Mouse (Mus musculus) liver, embryonic 14.5 days (tissue): ENCODE results near the gene Ugt1a8. TPM values are rescaled to one million over a fixed set of nuclear protein-coding genes. Genes with fewer than 3 reads are reported as not detected.

ENCODE experiments used
- ATAC-seq: fragments of 200-750 bp; cut with Nextera tagmentation; 2 replicates; pipeline ENCODE4 v1.8.0; 2017; ENCODE audit warnings: moderate number of reproducible peaks, mild to moderate bottlenecking, moderate library complexity; ENCODE audit not compliant: insufficient read depth
- DNase-seq, 3 experiments: peaks; one replicate each; pipeline ENCODE4 v3.0.0-alpha.2; 2012 to 2013; ENCODE audit warnings: low read depth in 3 of 3, low spot score in 3 of 3
- H3K27ac ChIP-seq: fragments of 300-500 bp; sonication (generic); 2 replicates; pipeline ENCODE4 v1.5.1; 2014; ENCODE audit warnings: moderate library complexity, mild to moderate bottlenecking, control low read depth, inconsistent platforms
- H3K27me3 ChIP-seq: fragments of 300-500 bp; sonication (generic); 2 replicates; pipeline ENCODE4 v1.6.1; 2014; ENCODE audit warnings: mild to moderate bottlenecking, low read length, moderate library complexity; ENCODE audit not compliant: control insufficient read depth, insufficient read depth
- H3K36me3 ChIP-seq: fragments of 300-500 bp; sonication (generic); replicated peaks from 2 replicates; pipeline ENCODE4 v1.6.1; 2014; ENCODE audit warnings: low read depth; ENCODE audit not compliant: control insufficient read depth, insufficient read depth
- H3K4me1 ChIP-seq, 2 experiments: fragments of 200-500 bp in 1 of 2; fragments of 300-500 bp in 1 of 2; sonication (generic) in 1 of 2; replicated peaks; 2 replicates each; pipeline ENCODE4 v1.6.1; 2012 to 2014; ENCODE audit warnings: antibody characterized with exemption in 1 of 2, inconsistent platforms in 1 of 2, low read length in 1 of 2; ENCODE audit not compliant: control insufficient read depth in 2 of 2, insufficient read depth in 2 of 2
- H3K4me2 ChIP-seq: fragments of 300-500 bp; sonication (generic); 2 replicates; pipeline ENCODE4 v1.6.1; 2014; ENCODE audit warnings: low read depth, mild to moderate bottlenecking, control low read depth, moderate library complexity
- H3K4me3 ChIP-seq, 2 experiments: fragments of 200-500 bp in 1 of 2; fragments of 300-500 bp in 1 of 2; sonication (generic) in 1 of 2; 2 replicates each; pipeline ENCODE4 v1.5.1; 2012 to 2014; ENCODE audit warnings: low read depth in 2 of 2, low read length in 2 of 2, mild to moderate bottlenecking in 2 of 2, control low read depth in 1 of 2, inconsistent platforms in 1 of 2, moderate library complexity in 1 of 2; ENCODE audit not compliant: insufficient read depth in 1 of 2
- H3K9ac ChIP-seq: fragments of 300-500 bp; sonication (generic); replicated peaks from 2 replicates; pipeline ENCODE4 v1.6.1; 2014; ENCODE audit warnings: mild to moderate bottlenecking, control low read depth, moderate library complexity
- H3K9me3 ChIP-seq: fragments of 300-500 bp; sonication (generic); 2 replicates; pipeline ENCODE4 v1.6.1; 2016; ENCODE audit warnings: low read length, mixed read lengths; ENCODE audit not compliant: control insufficient read depth
- CTCF ChIP-seq: IDR thresholded peaks from 2 replicates; pipeline ENCODE4 v1.5.1; 2016; ENCODE audit warnings: antibody characterized with exemption, low read depth, control low read depth
- EP300 ChIP-seq: IDR thresholded peaks from 2 replicates; pipeline ENCODE4 v1.6.1; 2016; ENCODE audit warnings: antibody characterized with exemption, low read depth
- WGBS: fragments of 180-500 bp; shearing (Covaris S2); extraction: QIAGEN DNeasy Blood & Tissue Kit; methylation state at CpG from one replicate; pipeline ENCODE4 v1.1.7; 2014; ENCODE audit not compliant: insufficient replicate concordance; 5-methylcytosine and 5-hydroxymethylcytosine counted together
- polyA plus RNA-seq, 2 experiments: library from polyadenylated mRNA; depleted of rRNA in 1 of 2; stranded (reverse) in 1 of 2; unstranded in 1 of 2; fragments of >200 nt; fragmentation: Nextera tagmentation in 1 of 2; extraction: Ambion mirVana in 1 of 2; gene quantifications; 2 replicates each; pipeline versions ENCODE4 v1.2.1 to v1.2.3; 2012 to 2014

Gene Ugt1a8
- polyA plus RNA-seq, 2 experiments: not detected

DNA sequence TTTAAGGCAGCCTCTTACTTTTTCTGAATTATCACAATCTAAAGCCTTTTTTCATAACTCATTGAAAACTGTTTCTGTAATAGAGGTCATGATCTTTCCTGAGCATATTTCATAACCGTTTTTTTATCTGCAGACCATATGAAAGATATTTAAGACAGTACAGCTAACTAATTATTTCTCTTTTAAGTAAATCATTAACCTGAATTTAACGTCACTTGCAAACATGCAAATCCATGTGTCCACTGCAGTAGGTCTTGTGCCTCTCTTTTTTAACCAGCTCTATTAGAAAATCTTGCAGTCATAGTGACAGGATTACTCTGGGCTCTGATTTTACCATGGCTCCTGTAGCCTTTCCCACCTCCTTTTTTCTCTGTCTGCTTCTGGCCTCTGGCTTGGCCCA, 17.1 kb upstream of the Ugt1a8 start, which contains the start of gene Ugt1a9:
Ugt1a9 (plus strand) TSS at position 306 of the 400 bp plus-strand sequence.
- H3K9ac ChIP-seq: no peak within 1 kb of the TSS
- no peak for DNase-seq
- H3K27me3 ChIP-seq: no peaks in the 10 kb centered on the region
- no peak within 1 kb of the TSS for H3K4me2 ChIP-seq
- no peak for ATAC-seq
- no peaks in the 10 kb centered on the region for H3K36me3 ChIP-seq
- TF ChIP-seq CTCF (no peak), EP300 (no peak)
- 45% methylated on average over 2 of the region's 2 CpGs for WGBS
- H3K9me3 ChIP-seq: no peaks in the 10 kb centered on the region
- no peak within 1 kb of the TSS for H3K4me3 ChIP-seq
- H3K4me1 ChIP-seq: no peaks in the 10 kb centered on the region
- no peak within 1 kb of the TSS for H3K27ac ChIP-seq

DNA sequence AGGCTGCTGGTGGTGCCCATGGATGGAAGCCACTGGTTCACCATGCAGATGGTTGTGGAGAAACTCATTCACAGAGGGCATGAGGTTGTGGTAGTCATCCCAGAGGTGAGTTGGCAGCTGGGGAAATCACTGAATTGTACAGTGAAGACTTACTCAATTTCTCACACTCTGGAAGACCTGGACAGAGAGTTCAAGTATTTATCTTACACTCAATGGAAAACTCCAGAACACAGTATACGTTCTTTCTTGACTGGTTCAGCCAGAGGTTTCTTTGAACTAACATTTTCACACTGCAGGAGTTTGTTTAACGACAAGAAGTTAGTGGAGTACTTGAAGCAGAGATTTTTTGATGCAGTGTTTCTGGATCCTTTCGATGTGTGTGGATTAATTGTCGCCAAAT, 16.7 kb upstream of the Ugt1a8 start:
- Histone ChIP-seq H3K36me3 (no peaks in the 10 kb centered on the region), H3K4me2 (no peak overlapping the region), H3K27me3 (no peaks in the 10 kb centered on the region), H3K27ac (no peak overlapping the region), H3K4me1 (no peaks in the 10 kb centered on the region), H3K4me3 (no peak overlapping the region), H3K9me3 (no peaks in the 10 kb centered on the region), H3K9ac (no peak overlapping the region)
- DNase-seq (no peak), ATAC-seq (no peak)
- WGBS: 54% methylated on average over 4 of the region's 4 CpGs
- TF ChIP-seq CTCF (no peak), EP300 (no peak)

DNA sequence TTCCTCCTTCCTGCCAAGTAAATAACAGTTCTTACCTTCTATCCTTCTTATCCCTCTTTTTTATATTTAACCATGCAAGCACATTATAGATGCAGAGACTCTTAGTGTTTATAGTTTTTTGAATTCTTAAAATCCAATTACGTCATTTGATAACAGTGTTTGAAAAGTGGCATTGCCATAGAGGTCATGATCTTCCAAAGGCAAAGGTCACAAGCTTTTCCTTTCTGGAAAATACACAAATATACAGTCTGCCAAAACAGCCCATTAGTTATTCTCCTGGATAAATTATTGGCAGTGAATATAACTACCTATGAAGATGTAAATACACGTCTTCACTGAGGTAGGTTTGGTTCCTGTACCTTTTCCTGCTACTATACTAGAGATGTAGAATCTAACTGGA, 13.1 kb upstream of the Ugt1a8 start:
- Histone ChIP-seq H3K4me2 (no peak overlapping the region), H3K4me3 (no peak overlapping the region), H3K4me1 (no peaks in the 10 kb centered on the region), H3K27ac (no peak overlapping the region), H3K36me3 (no peaks in the 10 kb centered on the region), H3K9me3 (no peaks in the 10 kb centered on the region), H3K9ac (no peak overlapping the region), H3K27me3 (no peaks in the 10 kb centered on the region)
- DNase-seq (no peak), ATAC-seq (no peak)
- 66% methylated on average over 2 of the region's 2 CpGs for WGBS
- no peak for TF ChIP-seq CTCF
- TF ChIP-seq EP300: no peak

DNA sequence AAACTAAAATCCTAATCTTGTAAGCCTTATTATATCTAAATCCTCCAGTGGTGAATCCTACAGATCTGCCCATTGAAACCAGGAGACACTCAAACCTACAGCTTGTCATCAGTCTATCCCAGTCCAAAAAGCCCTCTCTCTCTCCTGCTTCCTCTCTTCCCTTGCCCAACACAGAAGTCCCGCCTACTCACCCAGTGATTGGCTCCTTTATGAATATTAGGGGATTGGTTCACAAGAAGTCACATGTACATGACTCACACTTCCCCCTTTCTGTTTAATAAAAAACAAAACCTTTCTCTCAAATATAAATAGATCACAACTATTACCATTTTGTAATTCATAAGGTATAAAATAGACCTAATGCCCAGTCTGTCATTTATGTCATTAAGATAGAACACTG, 10.5 kb upstream of the Ugt1a8 start:
- ATAC-seq: no peak
- DNase-seq: no peak
- H3K36me3 ChIP-seq: no peaks in the 10 kb centered on the region
- no peaks in the 10 kb centered on the region for H3K9me3 ChIP-seq
- TF ChIP-seq EP300 (no peak), CTCF (no peak)
- WGBS: 64% methylated on average over 1 of the region's 1 CpGs
- no peak overlapping the region for H3K27ac ChIP-seq
- no peak overlapping the region for H3K4me3 ChIP-seq
- H3K4me1 ChIP-seq: no peaks in the 10 kb centered on the region
- H3K4me2 ChIP-seq: no peak overlapping the region
- H3K27me3 ChIP-seq: no peaks in the 10 kb centered on the region
- no peak overlapping the region for H3K9ac ChIP-seq

DNA sequence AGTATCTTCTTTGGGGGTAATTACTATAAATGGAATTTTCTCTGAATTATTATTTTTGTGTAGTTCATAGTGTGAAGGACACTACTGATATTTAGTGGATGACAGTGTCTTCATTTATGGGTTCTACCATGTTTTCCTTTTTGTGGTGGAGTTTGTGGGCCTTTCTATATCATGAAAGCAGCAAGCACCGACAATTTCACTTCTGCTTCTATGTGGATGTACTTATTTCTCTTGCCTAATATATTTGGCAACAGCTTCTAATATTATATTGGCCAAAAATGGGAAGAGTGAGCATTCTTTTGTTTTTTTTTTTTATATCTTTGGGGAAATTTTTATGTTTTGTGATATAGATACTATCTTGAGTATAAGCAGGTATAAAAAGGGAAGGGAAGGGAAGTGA, 5.9 kb upstream of the Ugt1a8 start:
- DNase-seq (no peak), ATAC-seq (no peak)
- no peaks in the 10 kb centered on the region for H3K9me3 ChIP-seq
- no peak overlapping the region for H3K9ac ChIP-seq
- H3K4me1 ChIP-seq: no peaks in the 10 kb centered on the region
- no peak overlapping the region for H3K4me3 ChIP-seq
- no peak overlapping the region for H3K27ac ChIP-seq
- TF ChIP-seq CTCF (no peak), EP300 (no peak)
- H3K36me3 ChIP-seq: no peaks in the 10 kb centered on the region
- no peaks in the 10 kb centered on the region for H3K27me3 ChIP-seq
- H3K4me2 ChIP-seq: no peak overlapping the region
- WGBS: 39% methylated on average over 1 of the region's 1 CpGs

DNA sequence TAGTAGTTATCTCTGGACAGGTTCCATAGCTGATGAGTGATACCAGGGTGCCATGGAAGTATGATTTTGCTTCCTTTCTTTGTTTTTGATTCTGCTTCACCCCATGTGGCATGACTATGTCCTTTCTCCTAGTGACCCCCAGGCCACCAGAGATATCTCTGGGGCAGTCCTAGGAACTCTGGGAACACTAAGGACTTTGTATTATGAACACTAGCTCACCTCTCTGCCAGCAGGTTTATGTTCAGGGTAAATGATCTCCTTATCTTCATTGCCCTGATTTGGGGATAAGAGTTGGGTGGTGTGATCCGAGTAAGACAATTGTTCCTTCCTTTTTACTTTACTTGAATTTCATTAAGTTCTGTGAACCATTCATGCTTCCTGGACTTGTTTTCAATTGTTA, 1.5 kb upstream of the Ugt1a8 start:
- DNase-seq (no peak), ATAC-seq (no peak)
- Histone ChIP-seq H3K4me3 (no peak overlapping the region), H3K9me3 (no peaks in the 10 kb centered on the region), H3K27me3 (no peaks in the 10 kb centered on the region), H3K4me2 (no peak overlapping the region), H3K4me1 (no peaks in the 10 kb centered on the region), H3K36me3 (no peaks in the 10 kb centered on the region), H3K9ac (no peak overlapping the region), H3K27ac (no peak overlapping the region)
- TF ChIP-seq EP300 (no peak), CTCF (no peak)
- 36% methylated on average over 1 of the region's 1 CpGs for WGBS
